Mouse (Mus musculus) MEL-GATA-1-ER (cell line): Measurements from ENCODE around the gene Unk.

Source experiments
- DNase-seq: peaks from one replicate; pipeline ENCODE4 v3.0.0-alpha.2; 2012; ENCODE audit warnings: low read depth; ENCODE audit errors: extremely low read depth

Unk gene

GRCm38 (mm10) chr11:116029086-116029865 lies 846 bp upstream of the Unk start:
- no peak for DNase-seq

GRCm38 (mm10) chr11:116030898-116031845 lies 1.1 kb downstream of the Unk start:
- peak; percentile 15 for DNase-seq

GRCm38 (mm10) chr11:116034584-116034983 lies 4.5 kb downstream of the Unk start:
- DNase-seq = no peak

DNA sequence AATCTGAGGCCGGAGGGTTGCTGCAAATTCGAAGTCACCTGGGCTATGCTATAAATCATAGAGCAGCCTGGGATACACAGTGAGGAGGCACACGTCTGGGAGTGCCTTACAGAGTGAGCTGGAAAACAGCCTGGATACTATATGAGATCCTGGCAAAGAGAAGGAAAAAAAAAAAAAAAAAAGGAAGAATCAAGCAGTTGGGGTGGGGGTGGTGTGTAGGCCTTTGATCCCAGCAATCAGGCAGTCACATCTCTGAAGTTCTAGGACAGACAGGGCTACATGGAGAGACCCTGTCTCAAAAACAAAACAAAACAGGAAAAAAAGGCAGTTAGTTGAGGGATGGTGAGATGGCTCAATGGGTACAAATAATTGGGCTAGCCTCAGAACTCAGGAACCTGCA lies 6.5 kb downstream of the Unk start:
- no peak for DNase-seq

GRCm38 (mm10) chr11:116037826-116038225 lies 7.7 kb downstream of the Unk start:
- DNase-seq = no peak

DNA sequence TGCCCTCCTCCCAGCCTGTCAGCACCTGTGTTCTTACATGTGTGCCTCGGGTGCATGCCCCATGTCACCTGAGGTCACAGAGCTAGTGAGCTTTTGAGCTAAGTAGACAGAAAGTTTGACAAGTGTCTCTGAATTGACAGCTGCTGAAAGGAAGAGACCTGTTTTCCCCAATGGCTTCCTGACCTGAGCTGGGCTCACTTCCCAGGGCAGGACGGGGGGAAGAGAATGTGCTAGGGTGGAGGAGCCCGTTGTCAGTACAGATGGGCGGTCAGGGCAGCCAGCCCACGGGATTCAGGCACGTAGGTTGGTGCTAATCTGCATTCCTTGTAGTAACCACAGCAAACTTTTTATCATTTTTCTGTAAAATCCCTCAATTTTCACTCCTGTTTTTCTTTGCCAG lies 10.5 kb downstream of the Unk start:
- DNase-seq = no peak

- no peak for DNase-seq
These were observed 11.7 kb downstream of the Unk start for GRCm38 (mm10) chr11:116041833-116042232.

DNA sequence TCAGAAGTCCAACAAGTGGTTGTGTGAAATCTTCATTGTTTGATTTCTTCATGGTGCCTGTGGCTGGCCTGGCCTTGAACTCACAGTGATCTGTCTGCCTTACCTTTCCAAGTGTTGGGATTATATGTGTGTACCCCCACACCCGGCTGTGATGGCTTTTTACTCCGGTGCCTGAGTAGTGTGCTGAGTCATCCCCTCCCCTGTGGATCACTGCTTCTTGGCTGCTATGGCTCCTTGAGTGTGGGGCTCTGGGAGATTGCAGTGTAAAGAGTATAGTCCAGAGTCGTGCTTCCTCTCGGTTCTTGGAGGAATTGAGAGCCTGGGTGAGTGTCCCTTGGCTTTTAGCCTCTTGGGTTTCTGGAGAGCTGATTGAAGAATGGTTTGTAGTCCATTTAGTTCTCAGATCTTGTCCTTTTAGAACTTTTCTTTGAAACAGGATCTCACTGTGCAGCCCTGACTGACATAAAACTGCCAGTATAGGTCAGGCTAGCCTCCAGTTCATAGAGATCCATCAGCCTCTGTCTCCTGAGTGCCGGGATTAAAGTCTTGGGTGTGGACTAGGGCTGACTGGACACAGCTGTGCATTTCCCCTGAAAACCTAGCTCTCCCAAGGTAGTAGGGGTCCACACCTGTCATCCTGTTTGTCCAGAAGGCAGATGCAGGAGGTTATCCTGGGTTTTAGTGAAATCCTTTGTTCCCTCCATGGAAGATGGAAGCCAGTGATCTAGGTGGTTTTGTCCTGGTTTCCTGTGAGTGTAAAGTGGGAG lies 12.4 kb downstream of the Unk start:
- no peak for DNase-seq

GRCm38 (mm10) chr11:116043286-116043685 lies 13.2 kb downstream of the Unk start:
- DNase-seq = no peak

DNA sequence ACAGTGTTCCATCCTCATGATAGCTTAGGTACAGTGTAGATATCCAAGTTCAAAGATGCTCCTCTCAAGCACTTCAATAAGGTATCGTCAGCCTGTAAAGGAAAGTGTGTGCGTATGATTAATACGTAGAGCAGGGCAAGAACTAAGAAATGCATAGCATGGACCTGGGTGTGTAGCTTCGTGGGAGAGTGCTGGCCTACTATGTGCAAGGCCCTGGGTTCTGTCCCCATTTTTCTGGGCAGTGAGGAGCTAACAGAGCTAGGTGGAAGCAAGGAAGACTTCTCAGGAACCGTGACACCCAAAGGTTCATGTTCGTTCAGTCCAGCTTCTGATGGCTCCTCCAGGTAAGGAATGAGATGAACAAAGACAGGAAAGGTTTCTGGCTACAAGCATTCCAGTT lies 15.1 kb downstream of the Unk start:
- no peak for DNase-seq

DNA sequence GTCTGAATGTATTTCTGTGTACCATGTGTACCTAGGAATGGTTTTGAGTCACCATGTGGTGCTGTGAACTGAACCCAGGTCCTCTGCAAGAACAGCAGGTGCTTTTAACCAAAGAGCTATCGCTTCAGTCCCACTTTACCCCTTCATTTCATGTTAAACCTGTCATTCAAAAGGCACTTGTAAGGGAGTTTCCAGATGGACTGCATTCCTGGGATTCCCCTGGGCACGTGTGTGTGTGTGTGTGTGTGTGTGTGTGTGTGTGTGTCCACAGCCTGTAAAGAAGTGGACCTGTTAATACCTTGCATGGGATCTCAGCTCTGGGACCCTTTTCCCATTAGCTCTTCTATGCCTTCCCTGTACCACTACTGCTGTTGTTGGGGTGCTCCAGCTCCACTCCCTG lies 19.5 kb downstream of the Unk start:
- DNase-seq = no peak

DNA sequence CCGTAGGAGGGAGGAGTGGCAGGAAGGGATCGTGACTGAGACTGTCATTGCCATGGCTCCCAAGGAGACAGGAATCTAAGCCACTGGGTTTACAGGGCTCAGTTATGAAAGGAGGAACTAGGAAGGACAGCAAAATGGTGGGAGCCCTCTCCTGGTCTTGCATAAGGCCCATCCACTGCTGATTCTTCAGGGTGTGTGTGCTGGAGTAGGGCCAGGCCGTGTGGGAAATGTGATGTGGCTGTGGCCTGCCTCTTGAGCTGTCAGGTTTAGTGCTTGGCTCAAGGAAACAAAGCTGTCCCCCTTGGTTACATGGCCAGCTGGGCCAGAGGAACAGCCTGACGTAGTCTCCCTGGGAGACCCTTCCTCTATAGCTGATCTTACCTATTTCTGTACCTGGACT lies 20.1 kb downstream of the Unk start:
- DNase-seq = no peak

DNA sequence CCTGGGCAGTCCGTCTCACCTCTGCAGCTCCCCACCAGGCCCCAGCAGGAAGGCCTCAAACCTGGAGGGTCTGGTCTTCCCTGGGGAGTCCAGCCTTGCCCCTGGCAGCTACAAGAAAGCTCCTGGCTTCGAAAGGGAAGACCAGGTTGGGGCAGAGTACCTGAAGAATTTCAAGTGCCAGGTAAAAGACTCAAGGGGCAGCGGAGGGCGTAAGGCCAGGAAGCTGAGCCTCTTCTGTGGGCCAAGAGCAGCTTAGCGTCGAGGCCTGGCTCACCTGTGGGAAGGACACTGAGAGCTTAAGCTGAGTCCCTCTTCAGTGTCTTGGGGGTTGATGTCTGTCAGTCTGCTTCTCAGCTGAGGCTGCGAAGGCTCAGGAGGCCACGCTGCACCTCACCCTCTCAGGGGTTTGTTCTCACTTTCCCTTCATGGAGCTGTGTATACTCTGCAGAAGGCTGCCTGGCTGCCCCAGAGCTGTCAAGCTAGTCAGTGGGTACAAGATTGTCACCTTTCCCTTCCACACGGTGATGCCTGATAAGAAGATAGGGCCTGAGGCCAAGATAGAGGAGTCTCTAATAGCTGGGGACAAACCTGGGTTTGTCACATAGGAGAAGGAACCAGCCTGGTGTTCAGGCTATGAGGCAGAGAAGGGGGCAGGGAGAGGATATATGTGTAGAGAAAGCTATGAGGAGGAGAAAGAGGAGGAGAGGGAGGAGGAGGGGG lies 23.5 kb downstream of the Unk start:
- DNase-seq = peak; percentile 29

- DNase-seq = no peak
These were observed 25.8 kb downstream of the Unk start for GRCm38 (mm10) chr11:116055873-116056272.

- DNase-seq = peak; percentile 85
These were observed 27.2 kb downstream of the Unk start for GRCm38 (mm10) chr11:116057237-116057881.

DNA sequence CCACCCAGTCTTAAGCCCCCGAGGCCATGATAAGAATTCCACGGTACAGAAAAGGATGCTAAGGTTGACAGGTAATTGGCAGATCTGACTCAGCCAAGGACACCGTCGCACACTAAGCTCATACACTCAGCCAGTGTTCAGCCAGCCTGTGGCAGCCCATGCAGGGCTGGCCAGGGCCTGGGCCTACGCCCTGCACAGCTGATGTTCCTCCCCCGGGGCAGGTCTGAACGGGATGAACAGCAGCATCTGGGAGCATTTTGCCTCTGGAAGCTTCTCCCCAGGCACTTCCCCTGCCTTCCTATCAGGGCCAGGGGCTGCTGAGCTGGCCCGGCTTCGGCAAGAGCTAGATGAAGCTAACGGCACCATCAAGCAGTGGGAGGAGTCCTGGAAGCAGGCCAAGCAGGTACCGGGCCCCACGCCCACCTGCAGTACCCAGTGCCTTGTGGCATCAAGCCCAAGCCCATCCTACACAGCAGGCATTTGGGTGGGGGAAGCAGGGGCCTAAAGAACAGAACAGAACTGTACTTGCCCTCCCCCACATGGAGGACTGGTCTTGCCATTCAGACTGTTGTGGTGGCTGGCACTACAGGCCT lies 28.0 kb downstream of the Unk start:
- DNase-seq = no peak

DNA sequence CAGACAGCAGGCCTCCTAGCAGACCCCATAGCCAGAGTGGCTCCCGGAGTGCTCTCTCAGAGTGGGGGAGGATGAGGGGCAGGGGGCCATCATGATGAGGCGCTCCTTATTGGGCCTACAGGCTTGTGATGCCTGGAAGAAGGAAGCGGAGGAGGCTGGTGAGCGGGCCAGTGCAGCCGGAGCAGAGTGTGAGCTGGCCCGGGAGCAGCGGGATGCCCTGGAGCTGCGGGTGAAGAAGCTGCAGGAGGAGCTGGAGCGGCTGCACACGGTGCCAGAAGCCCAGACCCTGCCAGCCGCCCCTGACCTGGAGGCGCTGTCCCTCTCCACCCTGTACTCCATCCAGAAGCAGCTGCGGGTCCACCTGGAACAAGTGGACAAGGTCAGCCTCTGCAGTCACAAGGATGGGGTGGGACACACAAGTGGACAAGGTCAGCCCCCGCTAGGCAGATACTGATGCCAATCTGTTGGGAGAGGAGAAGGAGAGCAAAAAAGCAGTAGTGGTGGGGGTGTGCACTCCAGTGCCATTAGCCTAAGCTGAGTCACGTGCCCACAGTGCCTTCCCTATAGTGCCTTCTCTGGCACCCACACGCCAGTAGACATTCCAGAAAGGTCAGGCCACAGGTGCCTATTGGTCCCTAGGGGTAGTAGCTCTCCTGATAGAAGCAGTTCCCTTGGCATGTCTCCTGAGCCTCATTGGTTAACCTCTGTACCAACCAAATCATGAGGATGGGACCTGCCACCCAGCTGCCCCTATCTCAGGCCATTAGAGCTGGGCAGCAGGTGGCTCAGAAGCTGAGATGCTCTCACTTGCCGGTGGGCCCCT lies 29.0 kb downstream of the Unk start:
- no peak for DNase-seq

GRCm38 (mm10) chr11:116059691-116060025 lies 29.5 kb downstream of the Unk start:
- DNase-seq = no peak

DNA sequence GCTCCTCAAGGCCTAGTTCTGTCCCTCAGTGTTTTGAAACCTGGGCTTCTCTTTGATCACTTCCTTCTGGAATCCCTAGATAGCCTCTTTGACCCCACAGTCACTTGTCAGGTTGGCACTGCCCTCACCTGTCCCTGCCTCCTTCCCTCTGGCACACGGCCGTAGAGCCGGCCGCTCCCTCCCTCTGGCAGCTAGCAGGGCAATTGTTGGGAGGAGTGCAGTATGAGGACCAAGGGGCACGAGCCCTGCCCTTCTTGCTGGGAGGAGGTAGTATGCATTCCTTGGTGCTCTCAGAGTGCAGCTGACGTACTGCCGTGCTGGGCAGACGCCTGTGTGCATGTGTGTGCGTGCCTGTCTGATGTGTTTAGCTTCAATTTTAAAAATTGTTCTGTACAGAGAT lies 30.5 kb downstream of the Unk start:
- DNase-seq = no peak
